Mouse (Mus musculus) G1E (cell line): ENCODE results near the gene Top1.

Experiments
- CTCF ChIP-seq: IDR thresholded peaks from 2 replicates; pipeline ENCODE4 v1.5.1; 2012; ENCODE audit warnings: low read depth, low read length, inconsistent platforms, mixed read lengths
- GATA1 ChIP-seq: IDR thresholded peaks from 2 replicates; pipeline ENCODE4 v1.6.1; 2012; ENCODE audit warnings: borderline replicate concordance, low read length, inconsistent platforms, mixed read lengths
- GATA2 ChIP-seq: IDR thresholded peaks from 2 replicates; pipeline ENCODE4 v1.6.1; 2012; ENCODE audit warnings: low read depth, low read length, inconsistent platforms, borderline replicate concordance
- POLR2AphosphoS5 ChIP-seq: IDR thresholded peaks from 2 replicates; pipeline ENCODE4 v1.6.1; 2012; ENCODE audit warnings: low read depth, low read length, inconsistent platforms; ENCODE audit not compliant: insufficient replicate concordance
- TAL1 ChIP-seq: conservative IDR thresholded peaks from 2 replicates; pipeline ENCODE4 v1.6.1; 2012; ENCODE audit warnings: low read depth, low read length, inconsistent platforms, mixed read lengths

GRCm38 (mm10) chr2:160646144-160646844 is 606 bp downstream of the Top1 start:
- no peak for TF ChIP-seq CTCF
- no peak for TF ChIP-seq GATA1
- no peak for TF ChIP-seq POLR2AphosphoS5
- TF ChIP-seq GATA2, result no peak
- no peak for TF ChIP-seq TAL1
